Mouse (Mus musculus): ENCODE measurements at regions not wholly inside any gene's neighbourhood (a gene's known extent, or its start where the extent isn't known, plus 50 kb on each side); places are given as distances from the start of the nearest gene placed in this dataset.

DNA sequence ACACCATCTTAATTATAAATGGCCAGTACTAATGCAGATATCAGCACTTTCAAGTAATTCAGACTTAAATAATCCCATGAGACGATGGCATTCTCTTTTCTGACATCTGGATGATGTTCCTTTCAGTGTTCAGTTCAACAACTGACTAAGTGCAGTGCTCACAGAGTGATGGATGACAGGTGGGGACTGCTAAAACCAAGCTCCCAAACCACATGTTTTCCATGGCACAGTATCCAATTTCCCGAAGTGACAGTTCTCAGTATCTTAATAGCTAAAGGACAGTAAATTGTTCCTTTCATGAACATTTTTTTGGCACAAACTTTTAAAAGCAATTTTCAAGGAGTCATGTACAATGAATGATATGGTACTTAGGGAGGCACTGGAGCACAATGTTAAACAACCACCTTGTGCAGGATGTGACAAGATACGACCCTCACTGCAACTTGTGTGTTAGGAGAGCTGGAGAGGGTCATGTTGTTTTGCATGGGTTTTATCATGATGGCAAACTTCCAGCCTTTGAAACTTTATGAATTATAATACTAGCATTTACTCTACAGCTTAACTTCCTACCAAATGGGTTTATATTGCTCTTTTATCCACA is 456.4 kb upstream of the Robo1 start:
- no peaks in the 10 kb centered on the region for H3K4me1 ChIP-seq (ENCODE audit: control insufficient read depth, insufficient read depth, low read length)
- WGBS = 41% methylated on average over 3 of the region's 3 CpGs

DNA sequence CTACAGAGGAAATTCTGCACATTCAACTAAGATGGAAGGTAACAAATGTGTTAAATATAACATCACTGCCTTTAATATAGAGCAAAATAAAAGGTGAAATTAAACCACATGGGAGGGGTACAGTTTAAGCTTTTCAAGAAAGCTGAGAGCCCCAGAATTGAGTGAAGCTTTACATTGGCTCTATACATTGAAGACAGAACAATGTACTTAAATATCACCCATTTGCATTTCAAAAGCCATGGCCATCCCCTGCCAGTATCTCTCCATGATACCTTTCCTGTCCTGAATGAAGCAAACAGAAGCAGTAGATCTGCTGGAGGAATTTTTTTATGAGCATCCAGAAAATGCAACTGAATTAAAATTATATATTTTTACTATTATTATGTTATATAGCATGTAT is 450.2 kb upstream of the Robo1 start:
- H3K4me1 ChIP-seq (ENCODE audit: control insufficient read depth, insufficient read depth, low read length) = no peaks in the 10 kb centered on the region
- DNase-seq = no peak

More for the DNA sequence above, 456.4 kb upstream of the Robo1 start:
- Histone ChIP-seq H3K27me3 (ENCODE audit: control insufficient read depth, insufficient read depth, low read length) (no peaks in the 10 kb centered on the region), H3K27ac (ENCODE audit: insufficient read depth, low read length) (no peak overlapping the region), H3K4me3 (replicated peaks; ENCODE audit: insufficient read depth, low read depth, low read length) (no peak overlapping the region)
- TF ChIP-seq CTCF (IDR thresholded peaks at IDR 0.05; ENCODE audit: borderline replicate concordance, insufficient read depth, low read depth, low read length) = no peak
- no peak for TF ChIP-seq POLR2A (IDR thresholded peaks at IDR 0.05; ENCODE audit: borderline replicate concordance, insufficient read depth, low read length)
- DNase-seq = no peak

DNA sequence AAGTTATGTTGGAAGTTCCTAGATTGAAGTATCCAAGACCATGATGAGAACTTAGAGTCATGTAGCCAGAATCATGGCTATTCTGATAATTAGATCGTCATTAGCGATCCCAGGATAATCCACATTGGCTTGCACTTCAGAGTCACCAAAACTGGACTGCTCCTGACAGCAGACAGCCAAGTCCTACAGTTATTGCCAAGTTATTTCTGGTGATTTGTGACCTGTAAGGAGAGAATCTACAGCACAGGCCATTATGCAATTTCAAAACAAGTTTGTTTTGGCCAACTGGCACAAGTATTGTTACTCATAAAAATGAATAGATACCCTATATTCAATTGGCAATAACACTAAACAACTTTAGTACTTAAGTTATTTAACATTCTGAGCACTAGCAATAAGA is 447.9 kb upstream of the Robo1 start:
- 11% methylated on average over 2 of the region's 2 CpGs for WGBS
- DNase-seq = no peak
- TF ChIP-seq CTCF (IDR thresholded peaks at IDR 0.05; ENCODE audit: borderline replicate concordance, insufficient read depth, low read depth, low read length) (no peak), POLR2A (IDR thresholded peaks at IDR 0.05; ENCODE audit: borderline replicate concordance, insufficient read depth, low read length) (no peak)
- Histone ChIP-seq H3K27me3 (ENCODE audit: control insufficient read depth, insufficient read depth, low read length) (no peaks in the 10 kb centered on the region), H3K4me3 (replicated peaks; ENCODE audit: insufficient read depth, low read depth, low read length) (no peak overlapping the region), H3K27ac (ENCODE audit: insufficient read depth, low read length) (no peak overlapping the region), H3K4me1 (ENCODE audit: control insufficient read depth, insufficient read depth, low read length) (no peaks in the 10 kb centered on the region)

More for the DNA sequence above, 450.2 kb upstream of the Robo1 start:
- no peak overlapping the region for H3K4me3 ChIP-seq (replicated peaks; ENCODE audit: insufficient read depth, low read depth, low read length)
- TF ChIP-seq CTCF (IDR thresholded peaks at IDR 0.05; ENCODE audit: borderline replicate concordance, insufficient read depth, low read depth, low read length) = no peak
- TF ChIP-seq POLR2A (IDR thresholded peaks at IDR 0.05; ENCODE audit: borderline replicate concordance, insufficient read depth, low read length) = no peak
- H3K27me3 ChIP-seq (ENCODE audit: control insufficient read depth, insufficient read depth, low read length) = no peaks in the 10 kb centered on the region
- no peak overlapping the region for H3K27ac ChIP-seq (ENCODE audit: insufficient read depth, low read length)

- H3K27ac ChIP-seq (ENCODE audit: insufficient read depth, low read length) = no peak overlapping the region
- TF ChIP-seq CTCF (IDR thresholded peaks at IDR 0.05; ENCODE audit: borderline replicate concordance, insufficient read depth, low read depth, low read length) (no peak), POLR2A (IDR thresholded peaks at IDR 0.05; ENCODE audit: borderline replicate concordance, insufficient read depth, low read length) (no peak)
- H3K4me3 ChIP-seq (replicated peaks; ENCODE audit: insufficient read depth, low read depth, low read length) = no peak overlapping the region
- WGBS = 74% methylated on average over 4 of the region's 4 CpGs
- H3K4me1 ChIP-seq (ENCODE audit: control insufficient read depth, insufficient read depth, low read length) = no peaks in the 10 kb centered on the region
- no peak for DNase-seq
- H3K27me3 ChIP-seq (ENCODE audit: control insufficient read depth, insufficient read depth, low read length) = no peaks in the 10 kb centered on the region
Measured at GRCm38 (mm10) chr16:71885701-71886100, 422.4 kb upstream of the Robo1 start.

DNA sequence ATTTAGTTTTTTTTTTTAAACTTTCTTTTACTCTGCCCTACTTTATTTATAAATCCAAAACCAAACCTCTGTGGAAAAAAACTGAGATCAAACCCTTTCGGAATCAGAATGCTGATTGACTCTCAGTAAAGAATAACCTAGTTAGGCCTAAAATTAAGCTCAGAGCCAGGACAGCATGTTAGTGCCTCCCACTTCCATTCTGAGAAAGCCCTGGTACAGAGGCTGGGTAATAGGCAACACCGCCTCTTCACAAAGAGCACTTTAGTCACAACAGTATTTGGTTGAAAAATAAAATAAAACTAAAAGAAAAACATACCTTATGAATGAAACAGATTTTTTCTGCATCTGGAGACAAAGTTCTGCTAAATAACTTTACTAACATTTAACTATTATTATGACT is 418.4 kb upstream of the Robo1 start:
- no peak for DNase-seq
- TF ChIP-seq POLR2A (IDR thresholded peaks at IDR 0.05; ENCODE audit: borderline replicate concordance, insufficient read depth, low read length) (no peak), CTCF (IDR thresholded peaks at IDR 0.05; ENCODE audit: borderline replicate concordance, insufficient read depth, low read depth, low read length) (no peak)
- H3K27me3 ChIP-seq (ENCODE audit: control insufficient read depth, insufficient read depth, low read length) = no peaks in the 10 kb centered on the region
- no peak overlapping the region for H3K27ac ChIP-seq (ENCODE audit: insufficient read depth, low read length)
- H3K4me1 ChIP-seq (ENCODE audit: control insufficient read depth, insufficient read depth, low read length) = no peaks in the 10 kb centered on the region
- H3K4me3 ChIP-seq (replicated peaks; ENCODE audit: insufficient read depth, low read depth, low read length) = no peak overlapping the region
- WGBS = 87% methylated on average over 2 of the region's 2 CpGs

GRCm38 (mm10) chr16:71923111-71923510 is 385.0 kb upstream of the Robo1 start:
- no peak for DNase-seq
- H3K27me3 ChIP-seq (ENCODE audit: control insufficient read depth, insufficient read depth, low read length) = no peaks in the 10 kb centered on the region
- TF ChIP-seq CTCF (IDR thresholded peaks at IDR 0.05; ENCODE audit: borderline replicate concordance, insufficient read depth, low read depth, low read length) = no peak
- no peak for TF ChIP-seq POLR2A (IDR thresholded peaks at IDR 0.05; ENCODE audit: borderline replicate concordance, insufficient read depth, low read length)
- no peaks in the 10 kb centered on the region for H3K4me1 ChIP-seq (ENCODE audit: control insufficient read depth, insufficient read depth, low read length)
- H3K4me3 ChIP-seq (replicated peaks; ENCODE audit: insufficient read depth, low read depth, low read length) = no peak overlapping the region
- no peak overlapping the region for H3K27ac ChIP-seq (ENCODE audit: insufficient read depth, low read length)
- WGBS = 90% methylated on average over 13 of the region's 13 CpGs

DNA sequence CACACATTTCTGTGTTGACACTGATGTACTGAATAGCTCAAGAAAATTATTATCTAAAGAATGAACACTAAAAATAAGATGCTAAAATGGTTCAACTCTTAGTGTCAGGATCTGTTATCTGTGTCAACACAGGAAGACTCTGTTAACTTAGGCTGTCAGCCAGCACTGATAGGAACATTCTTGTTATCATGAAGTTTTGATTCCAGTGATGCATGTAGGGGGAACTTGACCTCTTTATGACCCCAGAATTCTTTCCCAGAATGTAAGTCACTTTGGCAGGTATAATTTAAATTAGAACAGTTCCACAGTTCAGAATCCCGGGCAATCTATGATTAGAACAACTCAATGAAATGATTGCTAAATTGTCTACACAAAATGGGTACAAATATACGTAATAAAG is 363.9 kb upstream of the Robo1 start:
- Histone ChIP-seq H3K4me1 (ENCODE audit: control insufficient read depth, insufficient read depth, low read length) (no peaks in the 10 kb centered on the region), H3K27ac (ENCODE audit: insufficient read depth, low read length) (no peak overlapping the region), H3K27me3 (ENCODE audit: control insufficient read depth, insufficient read depth, low read length) (no peaks in the 10 kb centered on the region), H3K4me3 (replicated peaks; ENCODE audit: insufficient read depth, low read depth, low read length) (no peak overlapping the region)
- TF ChIP-seq CTCF (IDR thresholded peaks at IDR 0.05; ENCODE audit: borderline replicate concordance, insufficient read depth, low read depth, low read length) (no peak), POLR2A (IDR thresholded peaks at IDR 0.05; ENCODE audit: borderline replicate concordance, insufficient read depth, low read length) (no peak)
- no peak for DNase-seq
- WGBS = 91% methylated on average over 2 of the region's 2 CpGs

DNA sequence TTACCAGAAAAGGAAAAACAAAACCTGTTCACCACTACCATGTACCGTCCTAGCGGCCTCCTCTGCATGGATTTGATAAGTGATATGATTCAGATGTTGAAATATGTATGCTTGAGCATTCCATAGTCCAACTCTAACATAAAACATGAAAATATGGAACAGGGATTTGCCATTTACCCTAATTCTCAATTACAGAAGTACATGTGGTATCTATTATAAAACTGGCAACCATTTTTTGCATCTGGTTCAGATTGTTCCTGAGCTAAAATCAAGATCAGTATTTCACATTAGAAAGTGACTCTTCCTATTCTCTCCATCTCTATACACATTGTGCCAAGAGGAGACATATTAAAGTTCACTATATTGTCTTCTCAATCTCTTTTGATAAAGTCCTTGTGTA is 363.3 kb upstream of the Robo1 start:
- TF ChIP-seq POLR2A (IDR thresholded peaks at IDR 0.05; ENCODE audit: borderline replicate concordance, insufficient read depth, low read length) (no peak), CTCF (IDR thresholded peaks at IDR 0.05; ENCODE audit: borderline replicate concordance, insufficient read depth, low read depth, low read length) (no peak)
- H3K4me1 ChIP-seq (ENCODE audit: control insufficient read depth, insufficient read depth, low read length) = no peaks in the 10 kb centered on the region
- WGBS = 96% methylated on average over 2 of the region's 2 CpGs

More for the DNA sequence above, 363.3 kb upstream of the Robo1 start:
- DNase-seq = no peak
- H3K27ac ChIP-seq (ENCODE audit: insufficient read depth, low read length) = no peak overlapping the region
- H3K4me3 ChIP-seq (replicated peaks; ENCODE audit: insufficient read depth, low read depth, low read length) = no peak overlapping the region
- no peaks in the 10 kb centered on the region for H3K27me3 ChIP-seq (ENCODE audit: control insufficient read depth, insufficient read depth, low read length)

Data from cerebellum, adult 2 months (tissue).